Mouse (Mus musculus) liver, postnatal 0 days (tissue): ENCODE results near the gene Nucks1. TPM values are rescaled to one million over a fixed set of nuclear protein-coding genes. Genes with fewer than 3 reads are reported as not detected.
A peak's percentile ranks its signal among the peaks of the same experiment; 100 is the strongest.

Experiments used
- ATAC-seq: fragments of 200-750 bp; cut with Nextera tagmentation; 2 replicates; pipeline ENCODE4 v1.8.0; 2017; ENCODE audit warnings: mild to moderate bottlenecking, moderate library complexity
- DNase-seq: peaks from one replicate; pipeline ENCODE4 v3.0.0-alpha.2; 2016
- H3K27ac ChIP-seq: fragments of 300-500 bp; sonication (generic); 2 replicates; pipeline ENCODE4 v1.5.1; 2014; ENCODE audit warnings: antibody characterized with exemption, moderate library complexity, mild to moderate bottlenecking, low read depth
- H3K27me3 ChIP-seq: fragments of 300-500 bp; sonication (generic); 2 replicates; pipeline ENCODE4 v1.6.1; 2014; ENCODE audit warnings: low read length, control low read depth, mixed read lengths; ENCODE audit not compliant: insufficient read depth
- H3K36me3 ChIP-seq: fragments of 300-500 bp; sonication (generic); replicated peaks from 2 replicates; pipeline ENCODE4 v1.6.1; 2014; ENCODE audit warnings: mild to moderate bottlenecking, control low read depth, low read length, moderate library complexity, mixed read lengths; ENCODE audit not compliant: insufficient read depth
- H3K4me1 ChIP-seq: fragments of 300-500 bp; sonication (generic); 2 replicates; pipeline ENCODE4 v1.6.1; 2014; ENCODE audit warnings: antibody characterized with exemption, mild to moderate bottlenecking, control low read depth; ENCODE audit not compliant: insufficient read depth
- H3K4me2 ChIP-seq: fragments of 300-500 bp; sonication (generic); 2 replicates; pipeline ENCODE4 v1.6.1; 2014; ENCODE audit warnings: low read depth, mild to moderate bottlenecking, low read length, moderate library complexity, mixed read lengths
- H3K4me3 ChIP-seq: fragments of 300-500 bp; sonication (generic); 2 replicates; pipeline ENCODE4 v1.5.1; 2014; ENCODE audit warnings: low read depth, low read length
- H3K9ac ChIP-seq: fragments of 300-500 bp; sonication (generic); replicated peaks from 2 replicates; pipeline ENCODE4 v1.6.1; 2014; ENCODE audit warnings: mild to moderate bottlenecking, moderate library complexity
- H3K9me3 ChIP-seq: fragments of 300-500 bp; sonication (generic); 2 replicates; pipeline ENCODE4 v1.6.1; 2016; ENCODE audit warnings: mild to moderate bottlenecking, control low read depth, low read length, mixed read lengths
- CTCF ChIP-seq: sonication (generic); IDR thresholded peaks from 2 replicates; pipeline ENCODE4 v1.5.1; 2016; ENCODE audit warnings: antibody characterized with exemption, low read depth
- EP300 ChIP-seq: IDR thresholded peaks from 2 replicates; pipeline ENCODE4 v1.6.1; 2016; ENCODE audit warnings: antibody characterized with exemption, low read depth, mild to moderate bottlenecking
- WGBS: fragments of 180-500 bp; shearing (Covaris S2); extraction: QIAGEN DNeasy Blood & Tissue Kit; methylation state at CpG from one replicate; pipeline ENCODE4 v1.1.7; 2014; ENCODE audit not compliant: insufficient replicate concordance; 5-methylcytosine and 5-hydroxymethylcytosine counted together
- polyA plus RNA-seq: library from polyadenylated mRNA; unstranded; fragments of >200 nt; fragmentation: Nextera tagmentation; extraction: Ambion mirVana; gene quantifications from 2 replicates; pipeline ENCODE4 v1.2.1, GENCODE M21; 2015

Gene Nucks1
- polyA plus RNA-seq, 1 experiment from 2014 or later: 26.9 TPM

DNA sequence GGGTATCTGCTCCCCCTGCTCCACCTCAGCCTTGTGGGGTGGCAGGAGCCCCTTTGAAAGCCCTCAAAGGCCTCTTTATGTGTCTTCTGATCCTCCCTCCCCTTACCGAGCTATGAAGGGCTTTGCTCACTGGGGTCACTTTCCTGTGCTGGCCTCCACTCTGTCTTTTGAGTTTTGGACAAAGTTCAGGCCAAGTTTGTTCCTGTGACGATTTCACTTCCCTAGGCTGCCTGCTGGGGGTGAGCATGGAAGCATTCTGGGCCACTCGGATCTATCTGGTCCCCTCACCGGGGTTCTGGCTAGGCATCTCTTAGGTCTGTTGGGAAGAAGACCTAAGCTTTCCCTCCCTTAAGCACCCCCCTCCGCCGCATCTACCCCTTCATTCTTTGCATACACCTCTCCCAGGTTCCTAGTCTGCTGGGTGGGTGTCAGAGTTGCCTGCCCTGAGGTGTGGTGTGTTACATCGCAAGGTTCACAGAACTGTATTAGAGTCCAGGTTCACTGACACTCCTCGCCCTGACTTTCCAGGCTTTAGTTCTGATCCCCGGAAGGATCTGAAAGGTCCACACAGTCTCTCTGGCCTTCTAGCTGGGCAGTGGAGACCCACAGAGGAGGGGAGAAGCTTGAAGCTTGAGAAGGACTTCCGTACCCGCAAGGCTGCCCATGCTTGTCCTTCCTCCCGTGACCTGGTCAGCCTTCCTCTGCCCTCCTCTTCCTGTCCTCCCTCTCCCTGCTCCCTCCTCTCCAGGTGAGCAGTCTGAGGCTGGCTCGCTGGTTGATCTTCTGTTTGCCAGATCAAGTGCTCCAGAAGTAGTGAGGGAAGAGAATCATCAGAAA lies 62.4 kb downstream of the Nucks1 start:
- H3K4me2 ChIP-seq: peak overlapping the region; percentile 62
- WGBS: 47% methylated on average over 13 of the region's 13 CpGs
- 0 out of 2 replicates have a peak, but pooled peaks cover 4% of the 10 kb centered on the region for H3K36me3 ChIP-seq
- H3K9me3 ChIP-seq: no peaks in the 10 kb centered on the region
- TF ChIP-seq CTCF (no peak), EP300 (no peak)
- peak overlapping the region; percentile 64 for H3K27ac ChIP-seq
- no peak for DNase-seq
- peaks cover 36% of the 10 kb centered on the region for H3K4me1 ChIP-seq
- peak; percentile 19; the same call in 1 of the 2 replicates for ATAC-seq
- peak overlapping the region; percentile 46 for H3K9ac ChIP-seq
- H3K27me3 ChIP-seq: no peaks in the 10 kb centered on the region
- H3K4me3 ChIP-seq: peak overlapping the region; percentile 17

DNA sequence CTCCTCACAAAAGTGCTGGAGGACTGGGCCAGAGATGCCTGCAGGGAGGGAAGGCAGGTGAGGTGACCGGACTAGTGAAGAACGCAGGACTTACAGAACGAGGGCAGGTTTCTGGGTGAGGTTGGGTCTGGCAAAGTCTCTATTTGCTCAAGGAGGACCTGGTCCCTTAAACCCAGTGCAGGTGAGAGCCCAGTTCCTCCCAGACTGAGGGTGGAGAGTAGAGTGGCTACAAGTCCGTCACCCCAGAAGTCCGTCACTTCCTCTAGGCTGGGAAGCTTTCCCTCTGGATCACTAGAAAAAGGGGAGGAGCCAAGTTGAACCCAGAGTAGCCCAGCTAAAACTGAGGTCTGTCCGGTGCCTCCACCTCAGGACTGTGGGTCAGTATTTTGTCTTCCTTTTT lies 63.7 kb downstream of the Nucks1 start:
- Histone ChIP-seq H3K4me3 (no peak overlapping the region), H3K4me2 (no peak overlapping the region), H3K27me3 (no peaks in the 10 kb centered on the region), H3K27ac (no peak overlapping the region), H3K9ac (no peak overlapping the region), H3K4me1 (peaks cover 36% of the 10 kb centered on the region), H3K9me3 (no peaks in the 10 kb centered on the region), H3K36me3 (0 out of 2 replicates have a peak, but pooled peaks cover 4% of the 10 kb centered on the region)
- WGBS: 78% methylated on average over 6 of the region's 6 CpGs
- DNase-seq (no peak), ATAC-seq (no peak)
- TF ChIP-seq EP300: no peak
- TF ChIP-seq CTCF: no peak

DNA sequence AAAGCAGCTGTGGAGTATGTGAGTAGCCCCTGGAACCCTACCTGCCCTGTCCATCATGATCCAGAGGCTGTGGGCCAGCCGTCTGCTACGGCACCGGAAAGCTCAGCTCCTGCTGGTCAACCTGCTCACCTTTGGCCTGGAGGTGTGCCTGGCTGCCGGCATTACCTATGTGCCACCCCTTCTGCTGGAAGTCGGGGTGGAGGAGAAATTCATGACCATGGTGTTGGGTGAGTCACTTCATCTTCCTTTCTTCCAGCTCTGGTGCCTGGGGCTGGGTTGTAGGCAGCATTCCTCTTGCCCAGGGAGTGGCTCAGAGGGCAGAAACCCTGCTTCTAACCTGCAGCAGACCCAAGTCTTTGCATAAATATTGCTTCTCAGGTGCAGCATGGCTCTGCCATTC lies 66.6 kb downstream of the Nucks1 start:
- no peak overlapping the region for H3K27ac ChIP-seq

DNA sequence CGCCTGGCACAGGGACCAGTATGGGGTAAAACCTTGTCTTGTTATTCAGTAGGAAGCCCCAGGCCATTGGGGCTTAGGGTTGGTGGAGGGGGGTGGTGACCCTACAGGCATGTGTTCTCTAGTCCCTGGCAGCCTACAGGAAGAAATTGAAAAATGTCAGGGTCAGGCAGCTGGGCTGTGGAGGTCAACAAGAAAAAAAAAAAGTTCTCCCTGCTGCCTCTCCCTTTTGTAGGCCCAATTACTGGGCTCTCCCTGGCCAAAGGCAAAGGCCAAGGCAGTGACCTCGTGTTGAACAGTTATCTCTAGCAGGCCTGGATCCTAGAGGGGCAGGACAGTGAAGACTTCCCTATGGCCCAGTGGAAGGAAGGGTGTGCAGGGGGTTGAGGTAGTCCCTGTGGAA lies 70.1 kb downstream of the Nucks1 start:
- ATAC-seq: no peak
- H3K27ac ChIP-seq: no peak overlapping the region

More for the DNA sequence above, 66.6 kb downstream of the Nucks1 start:
- Histone ChIP-seq H3K36me3 (0 out of 2 replicates have a peak, but pooled peaks cover 4% of the 10 kb centered on the region), H3K4me2 (no peak overlapping the region), H3K4me3 (no peak overlapping the region), H3K4me1 (peaks cover 14% of the 10 kb centered on the region), H3K9ac (no peak overlapping the region), H3K9me3 (no peaks in the 10 kb centered on the region), H3K27me3 (no peaks in the 10 kb centered on the region)
- ATAC-seq (no peak), DNase-seq (no peak)
- TF ChIP-seq CTCF (no peak), EP300 (no peak)
- 74% methylated on average over 5 of the region's 5 CpGs for WGBS

DNA sequence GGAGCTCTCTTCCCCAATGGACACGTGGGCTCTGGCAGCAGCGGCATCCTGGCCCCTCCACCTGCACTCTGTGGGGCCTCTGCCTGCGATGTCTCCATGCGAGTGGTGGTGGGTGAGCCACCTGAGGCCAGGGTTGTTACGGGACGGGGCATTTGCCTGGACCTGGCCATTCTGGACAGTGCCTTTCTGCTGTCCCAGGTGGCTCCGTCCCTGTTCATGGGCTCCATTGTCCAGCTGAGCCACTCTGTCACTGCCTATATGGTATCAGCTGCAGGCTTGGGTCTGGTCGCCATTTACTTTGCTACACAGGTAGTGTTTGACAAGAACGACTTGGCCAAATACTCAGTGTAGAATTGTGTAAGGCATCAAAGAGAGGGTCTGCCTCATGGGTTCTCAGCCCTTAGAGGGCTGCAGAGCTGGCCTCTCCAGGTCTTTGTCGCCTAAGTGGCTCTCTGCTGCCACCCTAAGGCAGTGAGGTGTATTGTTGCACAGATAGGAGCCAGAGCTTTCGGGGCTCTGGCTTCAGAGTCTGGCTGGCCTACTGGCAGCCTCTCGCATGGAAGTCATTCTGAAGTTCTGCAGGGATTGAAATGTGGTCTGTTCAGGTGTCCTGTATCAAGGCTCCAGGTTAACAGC lies 71.2 kb downstream of the Nucks1 start:
- ATAC-seq: peak; percentile 72
- H3K4me1 ChIP-seq: 0 out of 2 replicates have a peak, but pooled peaks cover 2% of the 10 kb centered on the region

More for the DNA sequence above, 70.1 kb downstream of the Nucks1 start:
- no peak overlapping the region for H3K9ac ChIP-seq
- H3K36me3 ChIP-seq: 0 out of 2 replicates have a peak, but pooled peaks cover 4% of the 10 kb centered on the region
- no peak overlapping the region for H3K4me2 ChIP-seq
- TF ChIP-seq EP300: no peak
- TF ChIP-seq CTCF: no peak
- H3K4me1 ChIP-seq: 0 out of 2 replicates have a peak, but pooled peaks cover 2% of the 10 kb centered on the region
- WGBS: 30% methylated on average over 2 of the region's 2 CpGs
- no peak overlapping the region for H3K4me3 ChIP-seq
- DNase-seq: no peak
- H3K9me3 ChIP-seq: no peaks in the 10 kb centered on the region
- H3K27me3 ChIP-seq: no peaks in the 10 kb centered on the region

DNA sequence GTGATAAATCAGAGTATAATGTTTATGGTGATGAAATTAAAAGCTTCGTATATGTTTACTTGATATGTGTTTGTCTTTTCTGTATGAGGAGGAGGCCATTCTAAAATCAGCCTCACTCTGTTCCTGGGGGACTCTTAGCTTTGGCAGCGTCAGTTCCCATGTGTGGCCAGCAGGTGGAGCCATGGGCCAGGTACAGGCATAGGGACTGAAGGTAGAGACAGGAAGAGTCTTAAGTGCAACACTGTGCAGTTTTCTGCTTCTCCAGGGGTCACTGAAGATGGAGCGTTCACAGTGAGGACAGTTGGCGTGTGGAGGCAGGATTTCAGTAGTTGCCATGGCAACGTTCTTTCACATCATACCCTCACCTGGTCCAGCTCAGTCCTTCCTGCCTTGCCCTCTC lies 72.6 kb downstream of the Nucks1 start:
- H3K9ac ChIP-seq: no peak overlapping the region
- 0 out of 2 replicates have a peak, but pooled peaks cover 2% of the 10 kb centered on the region for H3K4me1 ChIP-seq

More for the DNA sequence above, 71.2 kb downstream of the Nucks1 start:
- TF ChIP-seq CTCF: peak; percentile 94
- no peak for TF ChIP-seq EP300
- Histone ChIP-seq H3K4me3 (no peak overlapping the region), H3K9me3 (no peaks in the 10 kb centered on the region), H3K36me3 (0 out of 2 replicates have a peak, but pooled peaks cover 4% of the 10 kb centered on the region), H3K27me3 (no peaks in the 10 kb centered on the region), H3K9ac (no peak overlapping the region), H3K4me2 (no peak overlapping the region), H3K27ac (no peak overlapping the region)
- peak; percentile 81 for DNase-seq
- WGBS: 50% methylated on average over 12 of the region's 12 CpGs

More for the DNA sequence above, 72.6 kb downstream of the Nucks1 start:
- no peak overlapping the region for H3K27ac ChIP-seq
- peak; percentile 83 for DNase-seq
- ATAC-seq: peak; percentile 51
- TF ChIP-seq EP300: no peak
- TF ChIP-seq CTCF: peak; percentile 99
- H3K4me3 ChIP-seq: no peak overlapping the region
- H3K9me3 ChIP-seq: no peaks in the 10 kb centered on the region
- no peaks in the 10 kb centered on the region for H3K36me3 ChIP-seq
- H3K4me2 ChIP-seq: no peak overlapping the region
- WGBS: 13% methylated on average over 5 of the region's 5 CpGs
- H3K27me3 ChIP-seq: no peaks in the 10 kb centered on the region
